Mouse (Mus musculus) lung, postnatal 10 days (tissue): ENCODE results near the gene Olfr10.
"Not testable (repeated sequence)": the region's sequence is repeated elsewhere in the genome, so short reads cannot be mapped to it uniquely, and the experiment has no call there.

Experiments used
- DNase-seq: peaks from one replicate; pipeline ENCODE4 v3.0.0; 2021

The Olfr10 gene

GRCm38 (mm10) chr11:49304441-49304840 is at the start of gene Olfr10:
TSS of gene Olfr10 (plus strand) at chr11:49304741.
- DNase-seq, result no peak

GRCm38 (mm10) chr11:49259296-49259695 is 45.2 kb upstream of the Olfr10 start:
- no peak for DNase-seq

- DNase-seq, result no peak
Measured at GRCm38 (mm10) chr11:49259829-49260228, 44.7 kb upstream of the Olfr10 start.

GRCm38 (mm10) chr11:49260598-49261312 is 43.8 kb upstream of the Olfr10 start:
- peak; percentile 35 for DNase-seq

GRCm38 (mm10) chr11:49261313-49261855 is 43.2 kb upstream of the Olfr10 start:
- DNase-seq, result no peak

- no peak for DNase-seq
Measured at GRCm38 (mm10) chr11:49262286-49262685, 42.3 kb upstream of the Olfr10 start.

- no peak for DNase-seq
Measured at GRCm38 (mm10) chr11:49263149-49263548, 41.4 kb upstream of the Olfr10 start.

GRCm38 (mm10) chr11:49264081-49264480 is 40.5 kb upstream of the Olfr10 start:
- no peak for DNase-seq

GRCm38 (mm10) chr11:49264622-49265021 is 39.9 kb upstream of the Olfr10 start:
- DNase-seq, result no peak

GRCm38 (mm10) chr11:49265101-49265500 is 39.4 kb upstream of the Olfr10 start:
- no peak for DNase-seq

- no peak for DNase-seq
Measured at GRCm38 (mm10) chr11:49266671-49267070, 37.9 kb upstream of the Olfr10 start.

GRCm38 (mm10) chr11:49267316-49267715 is 37.2 kb upstream of the Olfr10 start:
- no peak for DNase-seq

- no peak for DNase-seq
Measured at GRCm38 (mm10) chr11:49267970-49268579, 36.5 kb upstream of the Olfr10 start.

GRCm38 (mm10) chr11:49269761-49270160 is 34.8 kb upstream of the Olfr10 start:
- DNase-seq, result no peak

GRCm38 (mm10) chr11:49270368-49270767 is 34.2 kb upstream of the Olfr10 start:
- DNase-seq, result no peak

- peak; percentile 65 for DNase-seq
Measured at GRCm38 (mm10) chr11:49271334-49271733, 33.2 kb upstream of the Olfr10 start.

GRCm38 (mm10) chr11:49273834-49274519 is 30.6 kb upstream of the Olfr10 start:
- DNase-seq, result no peak

GRCm38 (mm10) chr11:49278222-49278621 is 26.3 kb upstream of the Olfr10 start, which contains the start of gene Olfr1393:
TSS of gene Olfr1393 (plus strand) at chr11:49278304.
- DNase-seq, result no peak

GRCm38 (mm10) chr11:49284982-49285381 is 19.6 kb upstream of the Olfr10 start, which contains the start of gene Olfr1392:
TSS of gene Olfr1392 (plus strand) at chr11:49285282.
- DNase-seq, result not testable (repeated sequence)

- no peak for DNase-seq
Measured at GRCm38 (mm10) chr11:49287251-49287650, 17.3 kb upstream of the Olfr10 start.

GRCm38 (mm10) chr11:49292777-49293176 is 11.8 kb upstream of the Olfr10 start:
- no peak for DNase-seq

GRCm38 (mm10) chr11:49308547-49308946 is 4.0 kb downstream of the Olfr10 start:
- DNase-seq, result not testable (repeated sequence)

GRCm38 (mm10) chr11:49322442-49322841 is 17.9 kb downstream of the Olfr10 start, which contains the start of gene Olfr1391:
TSS of gene Olfr1391 (plus strand) at chr11:49322742.
- no peak for DNase-seq
